Mouse (Mus musculus) adrenal gland, postnatal 25 days (tissue): ENCODE data around the gene Fam168b. TPM values are rescaled to one million over a fixed set of nuclear protein-coding genes. Genes with fewer than 3 reads are reported as not detected.

Source experiments
- DNase-seq: peaks from one replicate; pipeline ENCODE4 v3.0.0; 2021; ENCODE audit warnings: mixed read lengths
- total RNA-seq: library from RNA; stranded (reverse); gene quantifications from 2 replicates; pipeline ENCODE4 v1.2.3, GENCODE M21; 2021

Fam168b gene
- total RNA-seq, 1 experiment from 2014 or later = 144 TPM

GRCm38 (mm10) chr1:34812407-34813247, 30.2 kb downstream of the Fam168b start:
- DNase-seq = no peak

GRCm38 (mm10) chr1:34811581-34811980, 31.3 kb downstream of the Fam168b start:
- no peak for DNase-seq

GRCm38 (mm10) chr1:34811035-34811434, 31.8 kb downstream of the Fam168b start:
- no peak for DNase-seq

- no peak for DNase-seq
Observed at GRCm38 (mm10) chr1:34810293-34810692, 32.6 kb downstream of the Fam168b start.

- DNase-seq = no peak
Observed at GRCm38 (mm10) chr1:34808445-34808844, 34.4 kb downstream of the Fam168b start.

- no peak for DNase-seq
Observed at GRCm38 (mm10) chr1:34805931-34806520, 36.8 kb downstream of the Fam168b start.

- DNase-seq = no peak
Observed at GRCm38 (mm10) chr1:34804863-34805262, 38.0 kb downstream of the Fam168b start.

- DNase-seq = no peak
Observed at GRCm38 (mm10) chr1:34802290-34802642, 40.6 kb downstream of the Fam168b start.

- peak; percentile 82 for DNase-seq
Observed at GRCm38 (mm10) chr1:34801616-34802289, 41.1 kb downstream of the Fam168b start.

GRCm38 (mm10) chr1:34799140-34799539, 43.7 kb downstream of the Fam168b start:
- DNase-seq = no peak

GRCm38 (mm10) chr1:34793304-34794300, 49.3 kb downstream of the Fam168b start:
- DNase-seq = no peak

- DNase-seq = no peak
Observed at GRCm38 (mm10) chr1:34783538-34784161, 59.2 kb downstream of the Fam168b start.

GRCm38 (mm10) chr1:34775870-34776269, 67.0 kb downstream of the Fam168b start:
- DNase-seq = no peak

- DNase-seq = no peak
Observed at GRCm38 (mm10) chr1:34768875-34769274, 74.0 kb downstream of the Fam168b start.

GRCm38 (mm10) chr1:34767851-34768250, 75.0 kb downstream of the Fam168b start:
- DNase-seq = no peak

- DNase-seq = no peak
Observed at GRCm38 (mm10) chr1:34766899-34767298, 76.0 kb downstream of the Fam168b start.

Other genes with a start within 250 kb of the Fam168b start
- 115 and 177 TPM in 2 replicates for gene Plekhb2, start 6.9 kb upstream of the Fam168b start, total RNA-seq